Mouse (Mus musculus) intestine, postnatal 0 days (tissue): ENCODE measurements at regions not wholly inside any gene's neighbourhood (a gene's known extent, or its start where the extent isn't known, plus 50 kb on each side); places are given as distances from the start of the nearest gene placed in this dataset.

Experiments used
- ATAC-seq: fragments of 200-750 bp; cut with Nextera tagmentation; 2 replicates; pipeline ENCODE4 v1.8.0; 2017; ENCODE audit warnings: mild to moderate bottlenecking, moderate TSS enrichment, moderate library complexity
- H3K27ac ChIP-seq: fragments of 300-500 bp; sonication (generic); 2 replicates; pipeline ENCODE4 v1.5.1; 2014; ENCODE audit warnings: mild to moderate bottlenecking, low read depth, low read length, moderate library complexity
- H3K27me3 ChIP-seq: fragments of 300-500 bp; sonication (generic); replicated peaks from 2 replicates; pipeline ENCODE4 v1.6.1; 2014; ENCODE audit warnings: low read length, mixed read lengths; ENCODE audit not compliant: control insufficient read depth, insufficient read depth
- H3K36me3 ChIP-seq: fragments of 300-500 bp; sonication (generic); 2 replicates; pipeline ENCODE4 v1.6.1; 2014; ENCODE audit warnings: mild to moderate bottlenecking, moderate library complexity; ENCODE audit not compliant: control insufficient read depth, insufficient read depth
- H3K4me1 ChIP-seq: fragments of 300-500 bp; sonication (generic); replicated peaks from 2 replicates; pipeline ENCODE4 v1.6.1; 2014; ENCODE audit warnings: antibody characterized with exemption, low read length, mixed read lengths; ENCODE audit not compliant: control insufficient read depth, insufficient read depth
- H3K4me2 ChIP-seq: fragments of 300-500 bp; sonication (generic); replicated peaks from 2 replicates; pipeline ENCODE4 v1.6.1; 2014; ENCODE audit warnings: low read depth, mild to moderate bottlenecking, moderate library complexity
- H3K4me3 ChIP-seq: fragments of 300-500 bp; sonication (generic); 2 replicates; pipeline ENCODE4 v1.5.1; 2014; ENCODE audit warnings: low read depth, low read length
- H3K9ac ChIP-seq: fragments of 300-500 bp; sonication (generic); 2 replicates; pipeline ENCODE4 v1.6.1; 2014; ENCODE audit warnings: mild to moderate bottlenecking, low read depth, low read length
- H3K9me3 ChIP-seq: fragments of 300-500 bp; sonication (generic); 2 replicates; pipeline ENCODE4 v1.6.1; 2016; ENCODE audit warnings: mixed run types; ENCODE audit not compliant: control insufficient read depth
- CTCF ChIP-seq: sonication (generic); IDR thresholded peaks from 2 replicates; pipeline ENCODE4 v1.5.1; 2016; ENCODE audit warnings: low read depth, mild to moderate bottlenecking, control low read depth, antibody characterized with exemption, moderate library complexity
- WGBS: fragments of 180-500 bp; shearing (Covaris S2); extraction: QIAGEN DNeasy Blood & Tissue Kit; methylation state at CpG from one replicate; pipeline ENCODE4 v1.1.7; 2014; 5-methylcytosine and 5-hydroxymethylcytosine counted together

GRCm38 (mm10) chr9:27702140-27702539 is 88.4 kb upstream of the Opcml start:
- H3K4me2 ChIP-seq: no peak overlapping the region
- H3K27me3 ChIP-seq: no peaks in the 10 kb centered on the region
- no peak overlapping the region for H3K27ac ChIP-seq
- H3K9me3 ChIP-seq: no peaks in the 10 kb centered on the region
- H3K36me3 ChIP-seq: no peaks in the 10 kb centered on the region
- no peak overlapping the region for H3K4me3 ChIP-seq
- no peak for TF ChIP-seq CTCF
- no peaks in the 10 kb centered on the region for H3K4me1 ChIP-seq
- ATAC-seq: no peak
- 71% methylated on average over 3 of the region's 3 CpGs for WGBS
- H3K9ac ChIP-seq: no peak overlapping the region

- ATAC-seq: no peak
- TF ChIP-seq CTCF: no peak
- 72% methylated on average over 5 of the region's 5 CpGs for WGBS
- Histone ChIP-seq H3K4me2 (no peak overlapping the region), H3K27ac (no peak overlapping the region), H3K27me3 (no peaks in the 10 kb centered on the region), H3K4me1 (no peaks in the 10 kb centered on the region), H3K9me3 (no peaks in the 10 kb centered on the region), H3K36me3 (no peaks in the 10 kb centered on the region), H3K9ac (no peak overlapping the region), H3K4me3 (no peak overlapping the region)
Observed at GRCm38 (mm10) chr9:27704001-27704400, 86.6 kb upstream of the Opcml start.

- no peak for ATAC-seq
- no peaks in the 10 kb centered on the region for H3K9me3 ChIP-seq
- no peak for TF ChIP-seq CTCF
- H3K4me3 ChIP-seq: no peak overlapping the region
- H3K9ac ChIP-seq: no peak overlapping the region
- H3K4me2 ChIP-seq: no peak overlapping the region
- no peaks in the 10 kb centered on the region for H3K27me3 ChIP-seq
- no peaks in the 10 kb centered on the region for H3K4me1 ChIP-seq
- no peak overlapping the region for H3K27ac ChIP-seq
- H3K36me3 ChIP-seq: no peaks in the 10 kb centered on the region
- WGBS: 81% methylated on average over 2 of the region's 2 CpGs
Observed at GRCm38 (mm10) chr9:27723840-27724408, 66.7 kb upstream of the Opcml start.

- no peak overlapping the region for H3K27ac ChIP-seq
- no peaks in the 10 kb centered on the region for H3K4me1 ChIP-seq
- no peak overlapping the region for H3K4me3 ChIP-seq
- H3K36me3 ChIP-seq: no peaks in the 10 kb centered on the region
- 63% methylated on average over 2 of the region's 2 CpGs for WGBS
- no peaks in the 10 kb centered on the region for H3K9me3 ChIP-seq
- H3K4me2 ChIP-seq: no peak overlapping the region
- no peaks in the 10 kb centered on the region for H3K27me3 ChIP-seq
- H3K9ac ChIP-seq: no peak overlapping the region
- no peak for ATAC-seq
- no peak for TF ChIP-seq CTCF
Observed at GRCm38 (mm10) chr9:27724576-27724975, 66.0 kb upstream of the Opcml start.

- Histone ChIP-seq H3K36me3 (no peaks in the 10 kb centered on the region), H3K9me3 (no peaks in the 10 kb centered on the region), H3K4me1 (no peaks in the 10 kb centered on the region), H3K4me3 (no peak overlapping the region), H3K27ac (no peak overlapping the region), H3K9ac (no peak overlapping the region), H3K4me2 (no peak overlapping the region), H3K27me3 (no peaks in the 10 kb centered on the region)
- no peak for TF ChIP-seq CTCF
- 17% methylated on average over 13 of the region's 13 CpGs for WGBS
- no peak for ATAC-seq
Observed at GRCm38 (mm10) chr9:27728652-27729557, 61.7 kb upstream of the Opcml start.

GRCm38 (mm10) chr9:27729558-27729889 is 61.1 kb upstream of the Opcml start:
- Histone ChIP-seq H3K27ac (no peak overlapping the region), H3K4me2 (no peak overlapping the region), H3K9ac (no peak overlapping the region), H3K4me1 (no peaks in the 10 kb centered on the region), H3K4me3 (no peak overlapping the region), H3K36me3 (no peaks in the 10 kb centered on the region), H3K27me3 (no peaks in the 10 kb centered on the region), H3K9me3 (no peaks in the 10 kb centered on the region)
- TF ChIP-seq CTCF: no peak
- WGBS: 65% methylated on average over 1 of the region's 1 CpGs
- ATAC-seq: no peak
